Mouse (Mus musculus): ENCODE measurements at regions not wholly inside any gene's neighbourhood (a gene's known extent, or its start where the extent isn't known, plus 50 kb on each side); places are given as distances from the start of the nearest gene placed in this dataset.

GRCm38 (mm10) chr4:127636934-127637333 is 279.0 kb upstream of the Gjb5 start:
- no peak for DNase-seq

- DNase-seq = no peak
Measured at GRCm38 (mm10) chr4:127635262-127635661, 277.3 kb upstream of the Gjb5 start.

- no peak for DNase-seq
Measured at GRCm38 (mm10) chr4:127619870-127620269, 261.9 kb upstream of the Gjb5 start.

GRCm38 (mm10) chr4:127612761-127613160 is 254.8 kb upstream of the Gjb5 start:
- DNase-seq = no peak

- no peak for DNase-seq
Measured at GRCm38 (mm10) chr4:127600919-127601318, 242.9 kb upstream of the Gjb5 start.

- no peak for DNase-seq
Measured at GRCm38 (mm10) chr4:127598610-127599009, 240.6 kb upstream of the Gjb5 start.

GRCm38 (mm10) chr4:127594081-127594480 is 236.1 kb upstream of the Gjb5 start:
- no peak for DNase-seq

- DNase-seq = no peak
Measured at GRCm38 (mm10) chr4:127591540-127591939, 233.6 kb upstream of the Gjb5 start.

- no peak for DNase-seq
Measured at GRCm38 (mm10) chr4:127586822-127587221, 228.8 kb upstream of the Gjb5 start.

- no peak for DNase-seq
Measured at GRCm38 (mm10) chr4:127576521-127576920, 218.5 kb upstream of the Gjb5 start.

- no peak for DNase-seq
Measured at GRCm38 (mm10) chr4:127562602-127563001, 204.6 kb upstream of the Gjb5 start.

GRCm38 (mm10) chr4:127558572-127558971 is 200.6 kb upstream of the Gjb5 start:
- no peak for DNase-seq

GRCm38 (mm10) chr4:127552456-127553225 is 194.7 kb upstream of the Gjb5 start:
- DNase-seq = no peak

GRCm38 (mm10) chr4:127549581-127549980 is 191.6 kb upstream of the Gjb5 start:
- peak; percentile 10 for DNase-seq

GRCm38 (mm10) chr4:127549018-127549417 is 191.0 kb upstream of the Gjb5 start:
- DNase-seq = no peak

GRCm38 (mm10) chr4:127545106-127545505 is 187.1 kb upstream of the Gjb5 start:
- no peak for DNase-seq

GRCm38 (mm10) chr4:127543276-127543675 is 185.3 kb upstream of the Gjb5 start:
- no peak for DNase-seq

- DNase-seq = no peak
Measured at GRCm38 (mm10) chr4:127542771-127543170, 184.8 kb upstream of the Gjb5 start.

- DNase-seq = no peak
Measured at GRCm38 (mm10) chr4:127536952-127537351, 179.0 kb upstream of the Gjb5 start.

GRCm38 (mm10) chr4:127535630-127536029 is 177.6 kb upstream of the Gjb5 start:
- no peak for DNase-seq

GRCm38 (mm10) chr4:127534411-127534810 is 176.4 kb upstream of the Gjb5 start:
- no peak for DNase-seq

- no peak for DNase-seq
Measured at GRCm38 (mm10) chr4:127533726-127534125, 175.7 kb upstream of the Gjb5 start.

- DNase-seq = no peak
Measured at GRCm38 (mm10) chr4:127530779-127531178, 172.8 kb upstream of the Gjb5 start.

- DNase-seq = no peak
Measured at GRCm38 (mm10) chr4:127522151-127522550, 164.2 kb upstream of the Gjb5 start.
